Mouse (Mus musculus) CD4-positive, CD25-positive, alpha-beta regulatory T cell, adult 2 months (primary cell): ENCODE measurements around the gene Dcakd.
"Not testable (repeated sequence)": the region's sequence is repeated elsewhere in the genome, so short reads cannot be mapped to it uniquely, and the experiment has no call there.

ENCODE experiments used
- DNase-seq: peaks from one replicate; pipeline ENCODE4 v3.0.0-alpha.2; 2012; ENCODE audit warnings: low read depth, low spot score

Dcakd gene

DNA sequence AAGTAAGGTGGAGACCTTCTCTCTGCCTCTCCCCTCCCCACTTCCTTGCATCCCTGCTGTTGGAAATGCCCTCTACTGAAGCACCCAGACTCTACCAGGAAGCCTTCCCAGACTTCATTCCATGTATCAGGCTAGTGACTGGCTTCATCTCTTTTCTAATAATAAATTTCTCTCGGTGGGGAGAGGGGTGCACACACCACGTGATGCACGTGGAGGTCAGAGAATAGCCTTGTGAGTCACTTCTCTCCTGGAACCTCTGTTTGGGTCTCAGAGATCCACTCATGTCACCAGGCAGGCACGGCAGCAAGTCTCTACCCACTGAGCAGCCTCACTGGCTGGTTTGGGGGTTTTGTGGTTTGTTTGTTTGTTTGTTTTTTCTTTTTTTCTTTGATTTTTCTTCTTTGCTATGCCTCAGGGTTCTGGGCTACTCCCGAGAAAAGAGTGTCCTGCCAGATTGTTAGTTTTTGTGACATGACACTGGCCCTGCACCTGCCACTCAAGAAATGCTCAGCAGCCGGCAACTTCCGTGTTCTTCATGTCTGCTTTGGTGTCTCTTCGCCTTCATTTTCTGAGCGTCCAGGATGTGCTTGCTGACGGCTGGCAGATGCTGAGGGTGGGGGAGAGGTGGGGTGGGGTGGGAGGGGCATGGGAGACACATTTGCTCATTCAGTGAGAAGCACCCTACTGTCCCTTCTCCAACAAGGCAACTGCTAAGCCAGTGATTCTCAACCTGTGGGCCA is 46.8 kb downstream of the Dcakd start:
- no peak for DNase-seq

DNA sequence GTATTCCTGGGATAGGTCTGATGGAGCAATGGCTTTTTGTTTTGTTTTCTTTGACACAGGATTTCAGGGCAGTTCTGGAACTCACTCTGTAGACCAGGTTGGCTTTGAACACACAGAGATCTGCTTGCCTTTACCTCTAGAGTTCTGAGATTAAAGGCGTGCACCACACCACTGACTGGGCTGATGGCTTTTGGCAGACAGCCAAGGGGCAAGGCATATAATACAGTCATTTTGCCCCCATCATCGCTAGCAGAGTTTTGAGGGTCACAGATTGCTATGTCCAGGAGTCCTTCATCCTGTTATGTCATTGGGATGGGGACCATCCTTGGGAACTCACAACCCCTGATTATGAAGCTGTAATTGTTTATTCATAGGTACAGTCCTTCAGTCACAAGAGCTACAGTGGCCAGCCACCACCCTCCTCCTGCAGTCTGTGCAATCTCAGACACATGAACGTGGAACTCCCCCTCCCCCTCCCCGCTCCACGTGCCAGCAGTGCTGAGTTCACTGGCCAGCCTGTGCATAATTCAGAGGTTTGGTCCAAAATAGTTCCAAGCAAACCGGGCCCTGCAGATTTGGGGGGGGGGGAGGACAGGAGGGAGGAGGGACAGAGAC is 50.0 kb downstream of the Dcakd start:
- DNase-seq: no peak

DNA sequence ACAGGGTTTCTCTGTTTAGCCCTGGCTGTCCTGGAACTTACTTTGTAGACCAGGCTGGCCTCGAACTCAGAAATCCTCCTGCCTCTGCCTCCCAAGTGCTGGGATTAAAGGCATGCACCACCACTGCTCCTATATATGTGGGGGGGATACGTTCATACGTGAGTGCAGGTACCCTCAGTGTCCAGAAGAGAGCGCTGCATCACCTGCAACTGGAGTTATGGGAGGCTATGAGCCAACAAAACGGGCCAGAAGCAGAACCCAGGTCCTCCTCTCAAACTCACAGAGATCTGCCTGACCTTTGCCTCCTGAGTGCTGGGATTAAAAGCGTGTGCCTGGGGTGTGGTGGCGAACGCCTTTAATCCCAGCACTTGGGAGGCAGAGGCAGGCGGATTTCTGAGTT is 52.2 kb downstream of the Dcakd start:
- not testable (repeated sequence) for DNase-seq

DNA sequence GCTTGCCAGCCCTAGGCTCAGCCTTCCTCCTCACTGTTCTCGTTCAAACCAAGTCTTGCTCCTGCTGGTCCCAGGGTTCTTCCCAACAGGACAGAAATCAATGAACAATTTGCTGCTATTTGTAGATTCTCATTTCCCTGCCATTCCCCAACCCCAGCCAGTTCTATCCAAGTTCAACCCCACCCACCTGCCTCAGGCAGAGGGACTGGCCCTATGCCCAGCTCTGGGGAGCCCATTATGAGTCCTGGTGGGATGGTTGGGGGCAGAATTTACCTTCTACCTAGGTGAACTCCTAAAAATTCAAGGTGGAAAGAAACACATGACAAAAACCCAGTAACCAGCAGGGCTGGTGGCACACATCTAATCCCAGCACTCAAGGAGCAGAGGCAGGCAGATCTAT is 55.8 kb downstream of the Dcakd start:
- no peak for DNase-seq

DNA sequence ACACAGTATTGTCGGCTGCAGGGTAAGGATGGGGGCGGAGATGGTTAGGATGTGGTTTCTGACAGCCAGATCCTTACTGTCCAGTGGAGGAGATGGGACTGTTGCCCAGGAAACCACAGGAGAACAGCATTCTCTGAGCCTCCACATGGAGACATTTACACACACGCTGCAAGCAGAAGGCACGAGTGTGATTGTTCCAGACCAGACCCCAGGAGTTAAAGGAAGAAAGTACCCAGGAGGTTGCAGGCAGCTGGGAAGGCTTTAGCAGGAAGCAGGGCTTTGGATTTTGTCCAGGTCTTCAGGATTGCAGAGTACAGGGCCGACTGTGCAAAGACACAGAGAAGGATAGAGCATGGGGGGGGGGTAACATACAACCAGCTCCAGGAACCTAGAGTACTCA is 56.5 kb downstream of the Dcakd start:
- no peak for DNase-seq

DNA sequence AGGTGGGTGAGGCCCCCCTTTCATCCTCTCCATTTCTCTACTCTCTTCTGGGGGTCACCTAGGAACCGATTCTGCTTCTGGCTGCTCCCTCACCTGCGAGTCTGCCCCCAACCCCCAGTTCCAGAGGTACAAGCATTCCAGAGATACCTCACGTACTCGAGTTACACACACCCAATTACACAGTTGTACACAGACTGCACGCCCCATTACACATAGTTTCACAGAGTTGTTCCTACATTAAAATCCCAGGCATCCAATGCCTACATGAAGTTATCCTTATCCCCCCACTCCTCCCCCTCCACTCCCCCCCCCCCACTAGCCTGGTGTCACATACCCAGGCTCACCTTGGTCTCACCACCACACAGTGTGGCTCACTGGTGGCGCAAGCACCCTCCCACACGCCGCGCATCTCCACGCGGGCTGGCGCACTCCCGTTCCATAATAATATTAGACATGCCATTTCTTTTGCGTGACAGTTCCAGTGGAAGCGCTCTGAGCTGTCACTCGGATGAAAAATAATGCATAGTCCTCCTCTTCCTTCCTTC is 63.5 kb downstream of the Dcakd start:
- DNase-seq: no peak

DNA sequence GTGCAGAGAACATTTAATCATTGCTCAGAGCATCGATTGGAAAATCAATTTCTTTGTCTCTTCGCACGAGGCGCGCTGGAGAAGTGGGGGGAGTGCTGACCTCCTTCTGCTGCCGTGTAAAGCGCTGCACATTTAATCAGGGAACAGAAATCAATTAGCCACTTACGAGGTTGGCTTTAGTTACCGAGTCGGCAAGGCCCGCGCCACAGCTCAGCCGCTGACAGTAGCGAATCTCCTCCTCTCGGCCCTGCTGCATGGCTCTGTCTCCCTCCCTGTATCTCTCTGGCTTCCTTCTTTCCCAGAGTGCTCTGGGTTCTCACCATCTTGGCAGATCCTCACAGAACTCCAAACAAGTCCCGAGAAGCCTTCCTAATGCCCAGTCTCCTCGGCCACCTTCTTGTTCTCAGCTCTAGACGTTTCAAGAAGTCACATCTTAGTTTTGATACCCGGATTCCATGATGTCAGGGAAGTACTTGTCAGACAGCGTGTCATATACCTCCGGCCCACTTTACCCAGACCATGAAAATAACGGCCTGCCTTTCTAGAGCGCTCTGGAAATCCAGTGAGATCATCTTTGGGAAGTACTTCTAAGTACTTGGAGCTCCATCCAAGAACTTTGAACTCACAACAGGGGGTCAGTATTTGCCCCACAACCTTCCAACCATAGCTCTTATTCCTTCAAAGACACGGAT is 64.1 kb downstream of the Dcakd start:
- DNase-seq: no peak

DNA sequence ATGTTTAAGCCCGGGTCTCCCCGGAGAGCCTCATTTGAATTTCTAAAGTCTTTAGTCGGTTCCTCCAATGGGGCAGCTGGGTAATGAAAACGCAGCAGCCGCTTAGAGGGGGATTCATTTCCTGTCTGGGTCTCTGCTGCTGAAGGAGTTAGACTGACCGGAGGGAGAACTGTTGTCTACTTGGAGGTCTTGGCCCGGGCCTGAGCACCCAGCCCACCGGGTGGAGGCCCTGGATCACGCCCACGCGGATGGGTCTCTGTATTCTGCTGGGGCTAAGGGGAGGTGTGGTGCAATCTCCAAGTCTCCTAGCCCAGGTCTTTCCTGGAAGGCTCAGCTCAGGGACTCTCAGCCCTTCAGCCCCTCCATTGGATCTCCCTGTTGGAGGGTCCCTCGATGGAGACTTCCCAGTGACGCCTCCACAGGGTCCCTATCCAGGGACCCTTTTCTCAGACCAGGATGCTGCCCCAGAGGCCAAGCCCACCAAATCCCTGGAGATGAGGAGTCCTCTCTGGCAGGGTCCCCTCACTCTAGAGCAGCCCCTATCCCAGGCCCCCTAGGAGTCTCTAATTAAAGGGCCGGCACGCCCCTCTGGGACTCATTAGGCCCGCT is 64.8 kb downstream of the Dcakd start:
- DNase-seq: no peak

DNA sequence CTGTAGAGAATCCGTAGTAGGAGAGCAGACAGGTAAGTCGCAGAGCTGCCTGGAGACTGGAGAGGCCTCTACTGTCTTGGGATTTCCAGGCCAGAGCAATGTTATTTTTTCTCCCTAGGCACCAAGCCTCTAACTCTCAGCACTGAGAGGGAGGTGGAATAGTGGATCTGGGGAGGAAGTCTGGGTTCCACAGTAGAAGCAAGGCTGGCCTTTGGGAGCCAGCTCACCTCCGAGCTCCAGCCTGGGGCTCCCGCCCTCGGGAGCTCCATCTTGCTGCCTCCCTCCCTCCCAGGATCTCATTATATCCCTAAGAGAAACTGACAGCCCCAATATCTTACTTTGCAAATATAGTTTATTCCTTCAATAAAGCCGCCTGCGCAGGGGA is 65.3 kb downstream of the Dcakd start:
- DNase-seq: no peak

DNA sequence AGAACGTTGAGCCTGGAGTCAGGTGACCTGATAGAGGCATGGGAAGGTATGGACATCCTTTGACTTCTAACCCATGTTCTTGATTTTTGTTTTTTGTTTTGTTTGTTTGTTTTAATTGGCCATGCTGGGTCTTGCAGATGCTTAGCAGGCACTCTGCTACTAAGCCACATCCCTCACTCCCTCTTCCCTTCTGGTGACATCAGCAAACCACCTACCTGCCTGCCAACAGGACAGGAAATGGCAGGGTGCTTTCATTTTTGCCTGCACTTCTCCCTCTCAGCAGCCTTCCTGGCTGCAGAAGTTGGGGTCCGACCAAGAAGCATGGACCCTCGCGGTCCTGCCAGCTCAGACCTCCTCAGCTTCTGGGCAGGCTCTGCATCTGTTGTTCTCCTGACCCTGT is 67.1 kb downstream of the Dcakd start:
- DNase-seq: peak; percentile 22

DNA sequence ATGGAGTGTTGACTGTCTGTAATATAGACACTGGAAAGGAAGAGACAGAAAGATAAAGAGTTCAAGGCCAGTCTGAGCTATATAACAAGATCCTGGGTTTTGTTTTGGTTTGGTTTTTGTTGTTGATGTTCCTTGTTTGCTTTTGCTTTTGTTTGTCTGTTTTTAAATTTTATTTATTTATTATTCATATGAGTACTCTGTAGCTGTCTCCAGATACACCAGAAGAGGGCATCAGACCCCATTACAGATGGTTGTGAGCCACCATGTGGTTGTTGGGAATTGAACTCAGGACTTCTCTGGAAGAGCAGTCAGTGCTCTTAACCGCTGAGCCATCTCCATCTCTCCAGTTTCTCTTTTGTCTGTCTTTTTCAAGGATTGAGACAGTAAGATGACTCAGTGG is 69.3 kb downstream of the Dcakd start:
- DNase-seq: no peak

DNA sequence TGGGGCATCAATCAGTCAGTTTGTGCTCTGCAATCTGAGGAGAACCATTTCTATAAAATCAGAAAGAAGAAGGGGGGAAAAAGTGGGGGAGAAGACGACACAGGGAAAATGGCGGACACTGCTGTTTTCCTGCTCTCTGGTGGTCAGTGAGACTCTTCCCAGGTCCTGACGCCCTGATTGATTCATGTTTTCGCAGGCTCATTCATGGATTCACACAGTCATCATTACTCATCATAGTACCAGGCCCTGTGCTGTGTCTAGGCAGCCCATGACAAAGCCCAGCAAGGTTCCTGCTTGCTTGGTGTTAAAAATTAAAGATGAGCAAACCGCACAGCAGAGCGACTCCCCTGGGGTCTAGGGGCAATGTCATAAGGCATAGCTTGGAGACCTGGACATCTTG is 69.7 kb downstream of the Dcakd start:
- DNase-seq: no peak

DNA sequence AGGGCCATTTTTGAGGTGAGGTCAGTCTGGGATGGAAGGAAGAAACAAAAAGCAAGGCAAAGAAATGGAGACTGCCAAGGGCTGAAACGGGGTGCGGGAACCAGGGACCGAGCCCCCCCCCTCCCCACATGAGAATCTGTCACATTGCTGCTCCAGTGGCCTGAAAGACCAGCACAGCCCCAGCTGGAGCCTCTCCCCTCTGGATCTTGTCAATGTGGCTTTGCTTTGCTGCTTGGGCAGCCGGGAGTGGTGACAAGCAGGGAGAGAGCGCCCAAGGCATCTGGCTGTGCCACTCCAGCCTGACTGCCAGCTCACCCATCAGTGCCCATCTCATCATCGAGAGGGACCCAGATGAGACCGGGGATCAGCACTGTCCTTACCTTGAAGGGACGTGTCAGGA is 70.4 kb downstream of the Dcakd start:
- no peak for DNase-seq

DNA sequence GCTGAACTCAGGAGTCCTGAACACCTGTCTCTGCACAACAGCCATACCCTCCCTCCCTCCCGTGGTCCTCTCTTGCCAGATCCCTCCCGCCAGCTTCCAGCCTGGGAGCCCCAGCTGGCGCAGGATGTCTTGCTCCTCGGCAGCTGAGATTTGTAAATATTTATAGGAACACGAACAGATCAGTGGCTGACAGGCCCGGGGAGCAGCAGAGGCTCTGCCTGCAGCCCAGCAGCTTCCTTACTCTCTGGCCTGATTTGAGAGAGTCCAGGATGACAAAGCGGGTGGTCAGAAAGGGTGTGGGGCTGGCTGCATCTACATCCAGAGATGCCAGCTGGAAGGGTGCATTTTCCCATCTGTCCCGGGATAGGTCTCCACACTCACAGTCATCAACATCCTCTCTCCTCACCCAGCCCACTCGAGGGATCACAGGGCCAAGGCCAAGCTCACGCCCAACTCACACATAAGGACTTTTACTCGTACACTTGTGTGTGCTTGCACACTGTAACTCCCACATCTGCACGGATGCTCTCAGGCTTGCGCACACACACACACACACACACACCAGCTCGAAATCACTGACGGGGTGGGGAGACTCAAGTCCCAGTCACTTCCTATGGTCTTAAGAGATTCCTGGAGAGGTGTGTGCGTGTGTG is 71.0 kb downstream of the Dcakd start:
- no peak for DNase-seq

DNA sequence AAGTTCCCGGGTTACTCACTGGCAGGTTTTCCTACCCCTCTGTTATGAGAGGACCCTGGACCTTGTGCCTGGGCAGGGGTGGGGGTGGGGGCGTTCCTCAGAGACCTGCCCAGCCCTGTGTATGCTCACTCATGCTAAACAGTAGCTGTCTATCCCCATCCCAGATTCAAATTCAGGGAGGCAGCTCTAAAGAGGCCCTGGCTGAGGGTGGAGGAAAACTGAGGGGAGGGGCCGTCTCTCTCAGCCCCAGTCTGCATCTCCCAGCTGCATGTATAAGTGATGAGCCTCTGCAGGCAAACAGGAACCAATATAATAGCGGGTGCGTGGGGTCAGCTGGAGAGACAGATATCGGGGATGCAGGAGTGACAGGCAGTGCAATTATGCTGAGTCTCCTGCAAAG is 75.2 kb downstream of the Dcakd start:
- DNase-seq: no peak

DNA sequence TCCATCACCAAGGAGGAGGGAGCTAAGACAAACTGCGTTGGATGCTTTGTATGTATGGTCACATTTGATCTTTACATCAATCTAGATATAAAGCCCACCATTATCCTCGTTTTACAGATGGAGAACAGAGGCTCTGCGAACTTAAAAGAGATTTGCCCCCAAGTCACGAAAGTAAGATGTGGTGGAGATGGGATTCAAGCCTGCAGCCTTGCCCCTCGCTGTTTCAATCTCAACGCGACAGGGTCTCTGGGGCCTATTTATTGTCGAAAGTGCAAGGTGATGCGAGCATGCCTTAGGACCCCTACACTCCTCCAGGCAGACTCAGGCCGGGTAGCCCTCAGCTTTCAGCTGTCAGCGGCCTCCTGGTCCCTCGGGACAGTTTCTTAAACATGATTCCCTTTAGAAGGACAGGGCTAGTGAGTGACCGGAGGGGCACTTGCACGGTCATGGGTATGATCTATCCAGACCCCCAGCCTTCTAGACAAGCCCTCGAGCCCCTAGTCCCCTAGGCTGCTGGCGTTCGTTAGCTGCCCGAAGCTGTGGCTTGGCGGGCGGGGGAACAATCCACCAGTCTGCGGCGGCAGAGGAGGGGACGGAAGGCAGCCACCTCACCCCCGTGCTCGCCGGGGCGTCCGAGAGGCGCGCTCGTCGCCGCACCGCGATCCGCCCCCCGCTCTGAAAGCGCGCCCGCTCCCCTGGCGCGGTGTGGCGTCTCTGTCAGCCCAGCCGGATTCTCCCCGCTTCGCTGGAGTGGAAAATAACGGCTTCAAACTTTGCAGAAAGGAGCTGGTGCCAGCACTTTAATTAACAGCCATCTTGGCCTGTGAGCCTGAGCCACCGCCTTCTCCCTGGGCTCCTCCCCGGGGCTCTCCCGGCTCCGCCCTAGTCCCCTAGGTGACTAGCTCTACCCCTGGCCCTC is 79.8 kb downstream of the Dcakd start:
- peak; percentile 40 for DNase-seq

DNA sequence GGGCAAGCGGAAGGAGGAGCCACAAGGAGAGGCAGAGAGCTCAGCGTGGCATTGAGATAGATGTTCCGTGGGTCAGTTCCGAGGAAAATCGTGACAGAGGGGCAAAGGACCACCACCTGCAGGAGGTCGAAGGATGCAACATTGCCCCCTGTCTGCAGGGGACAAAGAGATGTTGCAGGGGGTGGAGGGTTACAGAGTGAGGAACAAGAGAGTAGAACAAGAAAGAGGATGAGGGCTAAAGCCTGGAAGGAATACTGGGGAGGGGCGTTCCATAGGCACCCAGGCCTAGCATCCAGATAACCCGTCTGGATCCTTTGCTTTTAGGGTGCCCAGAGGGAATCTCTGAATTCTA is 81.2 kb downstream of the Dcakd start:
- DNase-seq: no peak

DNA sequence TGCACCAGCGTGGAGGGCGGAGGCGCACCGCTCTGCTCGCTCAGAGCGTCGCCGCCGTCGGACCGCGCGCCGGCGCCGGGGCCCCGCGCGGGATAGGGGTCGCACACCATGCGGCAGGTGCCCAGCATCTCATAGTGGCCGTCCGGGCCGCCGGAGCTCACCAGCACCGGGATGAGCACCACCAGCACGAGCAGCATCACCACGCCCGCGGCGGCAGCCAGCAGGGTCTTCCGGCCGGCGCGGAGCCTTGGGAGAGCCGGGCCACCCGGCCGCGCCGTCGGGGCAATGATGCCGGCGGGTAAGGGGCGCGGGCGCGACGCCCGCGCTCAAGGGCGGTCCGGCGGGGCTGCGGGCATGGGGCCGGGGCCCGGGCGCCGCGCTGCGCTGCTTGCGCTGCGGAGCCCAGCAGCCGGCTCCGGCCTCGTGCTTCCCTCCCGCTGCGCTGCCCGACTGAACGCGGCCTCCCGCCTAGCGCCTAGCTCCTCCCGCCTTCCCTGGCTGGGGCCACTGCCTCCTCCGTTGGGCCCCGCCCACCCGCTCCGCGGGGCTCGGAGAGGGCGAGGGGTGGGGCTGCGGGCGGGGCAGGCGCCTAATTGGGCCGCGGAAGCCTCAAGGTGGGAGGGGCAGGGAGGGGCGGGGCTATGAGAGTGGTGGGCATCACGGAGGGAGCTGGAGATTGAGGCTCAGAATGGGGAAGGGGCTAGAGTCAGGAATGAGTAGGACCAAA is 81.7 kb downstream of the Dcakd start, which contains the start of gene C1ql1:
Gene C1ql1 (minus strand): TSS at position 424 of the 727 bp plus-strand sequence.
- DNase-seq: peak; percentile 84

DNA sequence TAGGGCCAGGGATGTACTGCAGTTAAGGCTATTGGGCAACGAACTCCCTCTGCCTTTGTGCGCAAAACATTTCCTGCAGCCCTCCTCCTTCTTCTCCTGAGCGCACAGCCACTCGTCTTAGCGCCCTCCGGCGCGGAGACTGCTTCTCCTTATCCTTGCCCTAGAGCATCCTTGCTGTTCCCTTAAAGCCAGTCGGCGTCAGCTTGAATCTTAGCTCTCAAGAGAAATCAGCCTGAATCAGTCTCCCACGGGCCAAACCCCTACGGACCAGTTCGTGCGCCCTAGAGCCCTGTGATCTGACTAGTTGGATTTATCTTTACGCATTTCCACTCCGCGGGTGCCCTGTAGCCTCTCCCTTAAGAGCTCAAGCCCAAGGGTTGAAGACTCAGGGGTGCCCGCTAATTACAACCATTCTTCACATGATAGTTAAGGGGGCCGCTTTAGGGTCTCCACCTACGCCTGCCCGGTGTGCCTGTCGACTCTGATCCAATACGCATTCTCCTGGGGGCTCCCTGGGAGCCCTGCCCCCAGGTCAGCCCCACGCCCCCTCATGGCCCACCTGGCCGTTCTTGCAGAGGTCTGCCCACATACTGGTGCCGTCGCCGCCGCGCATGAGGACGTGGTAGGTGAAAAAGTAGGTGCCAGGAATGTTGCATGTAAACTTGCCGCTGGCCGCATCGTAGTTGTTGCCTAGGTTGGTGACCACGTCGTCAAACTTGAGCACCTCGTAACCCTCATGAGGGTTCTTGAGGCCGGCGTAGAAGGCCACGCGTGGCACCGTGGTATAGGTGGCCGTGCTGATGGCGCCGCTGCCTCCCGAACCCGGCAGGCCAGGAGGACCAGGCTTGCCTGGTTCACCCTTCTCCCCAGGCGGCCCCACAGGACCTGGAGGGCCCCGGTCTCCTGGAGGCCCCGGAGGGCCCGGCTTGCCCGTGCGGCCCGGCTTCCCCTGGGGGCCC is 82.5 kb downstream of the Dcakd start:
- DNase-seq: peak; percentile 14
